Mouse (Mus musculus) olfactory bulb, adult 2 months (tissue): ENCODE data around the gene Slit2.

ENCODE experiments used
- CTCF ChIP-seq: fragments of 200-500 bp; IDR thresholded peaks from 2 replicates; pipeline ENCODE4 v1.5.1; 2012; ENCODE audit warnings: low read depth, mild to moderate bottlenecking, low read length, moderate library complexity; ENCODE audit not compliant: insufficient read depth
- POLR2A ChIP-seq: fragments of 200-500 bp; IDR thresholded peaks from 2 replicates; pipeline ENCODE4 v1.6.1; 2012; ENCODE audit warnings: mild to moderate bottlenecking, low read depth, low read length, moderate library complexity; ENCODE audit not compliant: insufficient read depth

DNA sequence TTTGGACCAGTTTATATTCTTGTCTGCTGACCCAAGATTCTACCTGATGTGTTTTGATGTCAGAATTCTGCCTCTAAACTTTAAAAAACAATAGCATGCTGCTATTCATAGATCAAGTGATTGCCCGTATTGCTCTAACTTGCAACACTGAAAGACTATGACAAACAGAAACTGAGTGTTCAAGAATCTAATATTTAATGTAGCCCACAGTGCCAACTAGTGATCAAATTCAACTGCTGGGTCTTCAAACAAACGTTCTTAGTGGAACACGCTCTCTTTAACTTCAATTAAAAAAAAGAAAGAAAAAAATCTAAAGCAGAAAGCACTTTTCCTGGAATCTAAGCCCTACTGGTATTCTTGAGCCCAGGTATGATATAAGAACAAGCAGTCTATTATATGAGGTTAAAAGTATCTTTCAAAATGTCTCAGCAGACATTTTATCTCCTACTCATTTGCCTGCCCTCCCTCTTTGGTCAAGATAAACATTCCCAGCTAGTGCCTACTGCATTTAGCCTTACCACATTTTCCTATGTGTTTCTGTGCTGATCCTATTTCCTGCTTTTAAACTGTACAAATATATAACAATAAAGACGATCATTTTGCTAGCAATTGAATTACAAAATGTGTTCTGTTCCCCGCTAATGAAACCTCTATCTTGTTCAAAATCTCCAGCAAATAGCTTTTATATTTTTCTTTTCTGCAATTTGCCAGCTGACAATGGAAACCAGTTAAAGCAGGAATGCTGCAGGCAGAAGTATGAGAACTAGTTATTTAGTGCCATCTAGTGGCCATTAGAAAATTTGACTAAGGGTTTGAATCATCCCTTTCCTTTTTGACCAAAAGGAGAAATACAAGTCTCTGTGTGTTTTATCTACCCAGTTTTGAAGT lies 362.4 kb downstream of the Slit2 start:
- TF ChIP-seq CTCF (no peak), POLR2A (no peak)
